Mouse (Mus musculus) kidney, embryonic 16.5 days (tissue): ENCODE data around the gene Tmem270. TPM values are rescaled to one million over a fixed set of nuclear protein-coding genes. Genes with fewer than 3 reads are reported as not detected.

Source experiments
- ATAC-seq: fragments of 200-750 bp; cut with Nextera tagmentation; 2 replicates; pipeline ENCODE4 v1.8.0; 2017; ENCODE audit warnings: moderate TSS enrichment; ENCODE audit not compliant: low FRiP score, low TSS enrichment
- H3K27ac ChIP-seq: fragments of 300-500 bp; sonication (generic); 2 replicates; pipeline ENCODE4 v1.5.1; 2014; ENCODE audit warnings: low read length
- H3K27me3 ChIP-seq: fragments of 300-500 bp; sonication (generic); 2 replicates; pipeline ENCODE4 v1.6.1; 2014; ENCODE audit warnings: low read length, control low read depth, mixed read lengths; ENCODE audit not compliant: insufficient read depth
- H3K36me3 ChIP-seq: fragments of 300-500 bp; sonication (generic); 2 replicates; pipeline ENCODE4 v1.6.1; 2014; ENCODE audit warnings: low read length, control low read depth, mixed read lengths; ENCODE audit not compliant: insufficient read depth
- H3K4me1 ChIP-seq: fragments of 300-500 bp; sonication (generic); 2 replicates; pipeline ENCODE4 v1.6.1; 2014; ENCODE audit warnings: low read length, control low read depth, mixed read lengths; ENCODE audit not compliant: insufficient read depth
- H3K4me2 ChIP-seq: fragments of 300-500 bp; sonication (generic); replicated peaks from 2 replicates; pipeline ENCODE4 v1.6.1; 2014; ENCODE audit warnings: low read depth, low read length
- H3K4me3 ChIP-seq: fragments of 300-500 bp; sonication (generic); 2 replicates; pipeline ENCODE4 v1.5.1; 2014; ENCODE audit warnings: mild to moderate bottlenecking, low read length
- H3K9ac ChIP-seq: fragments of 300-500 bp; sonication (generic); replicated peaks from 2 replicates; pipeline ENCODE4 v1.6.1; 2014; ENCODE audit warnings: low read length
- H3K9me3 ChIP-seq: fragments of 300-500 bp; sonication (generic); 2 replicates; pipeline ENCODE4 v1.6.1; 2016; ENCODE audit warnings: low read length, control low read depth
- WGBS: fragments of 180-500 bp; shearing (Covaris S2); extraction: QIAGEN DNeasy Blood & Tissue Kit; methylation state at CpG from one replicate; pipeline ENCODE4 v1.1.7; 2014; 5-methylcytosine and 5-hydroxymethylcytosine counted together
- polyA plus RNA-seq: library from polyadenylated mRNA; unstranded; fragments of >200 nt; fragmentation: Nextera tagmentation; extraction: Ambion mirVana; gene quantifications from 2 replicates; pipeline ENCODE4 v1.2.1, GENCODE M21; 2015

Gene Tmem270
- polyA plus RNA-seq, 1 experiment from 2014 or later: not detected

DNA sequence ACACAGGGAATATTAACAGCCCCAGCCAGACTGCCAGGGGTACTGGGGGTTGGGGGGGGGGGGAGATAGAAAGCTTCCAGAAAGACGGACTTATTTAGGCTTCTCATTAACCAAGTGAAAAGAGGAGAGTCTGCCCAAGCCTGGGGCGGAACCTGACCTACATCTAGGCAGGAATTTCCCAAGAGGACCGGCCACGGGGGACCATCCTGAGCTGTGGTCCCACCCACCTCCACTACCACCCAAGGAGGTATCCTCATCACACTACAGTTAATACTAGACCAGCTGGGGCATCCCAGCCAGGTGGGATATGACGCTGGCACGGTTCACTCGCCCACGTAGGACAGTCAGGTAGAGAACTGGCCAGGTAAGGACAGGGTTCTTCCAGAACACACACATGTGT, 33.5 kb downstream of the Tmem270 start:
- 82% methylated on average over 8 of the region's 8 CpGs for WGBS
- no peak overlapping the region for H3K9ac ChIP-seq
- H3K27ac ChIP-seq: no peak overlapping the region
- peaks cover 8% of the 10 kb centered on the region; the same call in 1 of the 2 replicates for H3K4me1 ChIP-seq
- H3K4me2 ChIP-seq: no peak overlapping the region
- no peaks in the 10 kb centered on the region for H3K36me3 ChIP-seq
- no peaks in the 10 kb centered on the region for H3K27me3 ChIP-seq
- no peak for ATAC-seq
- no peak overlapping the region for H3K4me3 ChIP-seq
- H3K9me3 ChIP-seq: no peaks in the 10 kb centered on the region

- no peak overlapping the region for H3K4me2 ChIP-seq
- no peak overlapping the region for H3K9ac ChIP-seq
- H3K4me3 ChIP-seq: no peak overlapping the region
- H3K27ac ChIP-seq: no peak overlapping the region
- WGBS: 54% methylated on average over 5 of the region's 5 CpGs
- no peaks in the 10 kb centered on the region for H3K9me3 ChIP-seq
- no peaks in the 10 kb centered on the region for H3K27me3 ChIP-seq
- no peaks in the 10 kb centered on the region for H3K36me3 ChIP-seq
- peaks cover 12% of the 10 kb centered on the region; the same call in 1 of the 2 replicates for H3K4me1 ChIP-seq
- ATAC-seq: no peak
Measured at GRCm38 (mm10) chr5:134872597-134872996, 33.9 kb downstream of the Tmem270 start.

GRCm38 (mm10) chr5:134868506-134868905, 38.0 kb downstream of the Tmem270 start:
- H3K4me3 ChIP-seq: no peak overlapping the region
- no peaks in the 10 kb centered on the region for H3K27me3 ChIP-seq
- no peaks in the 10 kb centered on the region for H3K9me3 ChIP-seq
- H3K36me3 ChIP-seq: no peaks in the 10 kb centered on the region
- WGBS: 66% methylated on average over 5 of the region's 5 CpGs
- no peak overlapping the region for H3K4me2 ChIP-seq
- no peak overlapping the region for H3K9ac ChIP-seq
- peaks cover 12% of the 10 kb centered on the region; the same call in 1 of the 2 replicates for H3K4me1 ChIP-seq
- H3K27ac ChIP-seq: no peak overlapping the region
- ATAC-seq: no peak

- peak; percentile 57; the same call in 1 of the 2 replicates for ATAC-seq
- Histone ChIP-seq H3K4me1 (peaks cover 12% of the 10 kb centered on the region; the same call in 1 of the 2 replicates), H3K27ac (peak overlapping the region; percentile 56; the same call in 1 of the 2 replicates), H3K36me3 (no peaks in the 10 kb centered on the region), H3K9me3 (no peaks in the 10 kb centered on the region), H3K9ac (peak overlapping the region; percentile 46; the same call in 1 of the 2 replicates), H3K4me2 (peak overlapping the region; percentile 26; the same call in 1 of the 2 replicates), H3K4me3 (no peak overlapping the region), H3K27me3 (no peaks in the 10 kb centered on the region)
- 25% methylated on average over 18 of the region's 18 CpGs for WGBS
Measured at GRCm38 (mm10) chr5:134867320-134868144, 39.0 kb downstream of the Tmem270 start.

GRCm38 (mm10) chr5:134865158-134865557, 41.4 kb downstream of the Tmem270 start:
- Histone ChIP-seq H3K4me3 (no peak overlapping the region), H3K9me3 (0 out of 2 replicates have a peak, but pooled peaks cover under 1% of the 10 kb centered on the region), H3K4me1 (peaks cover 16% of the 10 kb centered on the region; the same call in 1 of the 2 replicates), H3K27ac (no peak overlapping the region), H3K9ac (no peak overlapping the region), H3K36me3 (no peaks in the 10 kb centered on the region), H3K27me3 (no peaks in the 10 kb centered on the region), H3K4me2 (no peak overlapping the region)
- 63% methylated on average over 8 of the region's 8 CpGs for WGBS
- no peak for ATAC-seq

DNA sequence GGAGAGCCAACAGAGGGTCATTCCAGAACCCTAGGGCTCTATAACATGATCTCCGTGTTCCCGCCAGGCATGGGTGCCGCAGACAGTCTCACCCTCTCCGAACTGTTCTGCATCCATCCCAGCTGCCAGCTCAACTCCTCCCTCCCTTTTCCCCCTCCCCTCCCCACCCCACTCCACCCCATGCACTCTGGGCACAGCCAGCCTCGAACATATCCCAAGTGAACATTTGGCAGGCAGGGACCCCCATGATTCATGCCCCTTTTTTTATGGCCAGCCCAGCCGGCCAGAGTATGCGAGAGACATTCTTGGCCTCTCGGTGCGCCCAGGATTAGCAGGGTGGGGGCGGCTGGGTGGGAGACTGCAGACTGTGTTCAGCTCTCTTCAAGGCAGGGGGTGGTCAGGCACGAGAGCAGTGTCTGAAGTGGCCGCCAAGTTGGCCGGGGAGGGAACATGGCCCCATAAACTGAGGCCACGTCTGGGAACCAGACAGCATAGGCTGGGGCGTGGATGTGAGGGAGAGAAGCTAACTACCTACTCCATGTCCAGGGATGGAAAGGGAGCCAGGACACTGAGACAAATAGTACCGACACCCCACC, 44.5 kb downstream of the Tmem270 start:
- no peak for ATAC-seq
- Histone ChIP-seq H3K27ac (no peak overlapping the region), H3K9ac (no peak overlapping the region), H3K4me3 (no peak overlapping the region), H3K27me3 (no peaks in the 10 kb centered on the region), H3K4me1 (peaks cover 4% of the 10 kb centered on the region; the same call in 1 of the 2 replicates), H3K36me3 (no peaks in the 10 kb centered on the region), H3K9me3 (0 out of 2 replicates have a peak, but pooled peaks cover 2% of the 10 kb centered on the region), H3K4me2 (no peak overlapping the region)
- WGBS: 41% methylated on average over 16 of the region's 16 CpGs

- 0 out of 2 replicates have a peak, but pooled peaks cover 2% of the 10 kb centered on the region for H3K9me3 ChIP-seq
- H3K27me3 ChIP-seq: no peaks in the 10 kb centered on the region
- no peak for ATAC-seq
Measured at GRCm38 (mm10) chr5:134859193-134859592, 47.3 kb downstream of the Tmem270 start.

DNA sequence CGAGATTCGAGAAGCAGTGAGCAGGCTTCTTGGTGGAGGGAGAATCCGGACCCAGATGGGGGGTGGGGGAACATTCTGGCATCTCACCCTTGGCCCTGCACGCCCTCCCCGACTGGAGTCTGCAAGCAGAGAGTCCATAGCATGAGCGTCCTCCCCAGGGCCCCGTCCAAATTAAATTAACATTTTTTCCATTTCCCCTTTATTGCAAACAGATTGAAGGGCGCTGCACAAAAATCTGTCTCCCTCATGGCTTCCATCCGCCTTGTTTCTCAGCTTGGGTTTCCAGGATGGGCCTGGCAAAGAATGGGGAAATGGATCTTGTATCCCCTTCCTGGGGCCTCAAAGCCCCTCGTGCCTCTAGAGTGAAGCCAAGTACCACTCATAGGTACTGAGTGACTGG, 48.2 kb downstream of the Tmem270 start:
- H3K9me3 ChIP-seq: 0 out of 2 replicates have a peak, but pooled peaks cover 2% of the 10 kb centered on the region
- no peak for ATAC-seq
- peaks cover 4% of the 10 kb centered on the region; the same call in 1 of the 2 replicates for H3K4me1 ChIP-seq
- no peak overlapping the region for H3K4me3 ChIP-seq
- H3K36me3 ChIP-seq: no peaks in the 10 kb centered on the region
- H3K9ac ChIP-seq: no peak overlapping the region
- H3K4me2 ChIP-seq: no peak overlapping the region
- H3K27me3 ChIP-seq: no peaks in the 10 kb centered on the region
- H3K27ac ChIP-seq: no peak overlapping the region
- 77% methylated on average over 10 of the region's 10 CpGs for WGBS

More at GRCm38 (mm10) chr5:134859193-134859592, 47.3 kb downstream of the Tmem270 start:
- peaks cover 4% of the 10 kb centered on the region; the same call in 1 of the 2 replicates for H3K4me1 ChIP-seq
- H3K9ac ChIP-seq: no peak overlapping the region
- H3K4me3 ChIP-seq: no peak overlapping the region
- H3K36me3 ChIP-seq: no peaks in the 10 kb centered on the region
- no peak overlapping the region for H3K27ac ChIP-seq
- no peak overlapping the region for H3K4me2 ChIP-seq
- 88% methylated on average over 5 of the region's 5 CpGs for WGBS

- Histone ChIP-seq H3K4me1 (no peaks in the 10 kb centered on the region), H3K9me3 (no peaks in the 10 kb centered on the region), H3K4me3 (no peak overlapping the region), H3K4me2 (no peak overlapping the region), H3K9ac (no peak overlapping the region), H3K27me3 (no peaks in the 10 kb centered on the region), H3K27ac (no peak overlapping the region), H3K36me3 (no peaks in the 10 kb centered on the region)
- 91% methylated on average over 5 of the region's 5 CpGs for WGBS
- no peak for ATAC-seq
Measured at GRCm38 (mm10) chr5:134852873-134853272, 53.7 kb downstream of the Tmem270 start.
